In the genomic region with DNA sequence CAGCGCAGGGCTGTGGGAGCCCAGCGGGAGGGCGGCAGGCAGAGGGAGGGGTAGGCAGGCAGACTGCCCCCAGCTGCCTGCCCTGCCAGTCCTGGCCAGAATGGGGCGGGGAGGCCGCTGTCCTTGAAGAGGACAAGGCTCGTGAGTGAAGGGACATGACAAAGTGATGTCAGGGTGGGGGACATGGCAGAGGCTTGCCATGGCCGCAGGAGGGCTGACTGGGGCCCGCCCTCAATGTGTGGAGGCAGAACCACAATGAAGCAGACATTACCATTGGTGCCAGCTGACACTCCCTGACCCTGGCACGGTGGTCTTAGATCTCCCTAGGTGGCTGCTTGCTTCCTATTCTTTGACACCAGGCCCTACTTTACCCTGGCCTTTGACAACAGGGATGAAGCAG, we compare ENCODE assay signal across 19 mouse cellular contexts.
A peak's percentile ranks its signal among the peaks of the same experiment; 100 is the strongest.
DNase-seq lines count a peak whose midpoint lies in the region; ATAC-seq and TF ChIP-seq lines count a peak whose summit lies in the region.
"Had no signal": no experiment of that assay in that cellular context is flagged by ENCODE, and none has a peak within 500 bp of the region (broad histone marks: within the 10 kb centered on the region; RNA-seq: fewer than 3 reads in every experiment).

No protein-coding gene starts in this region.

- no peaks in the 10 kb centered on the region for H3K36me3 ChIP-seq in forebrain, embryonic 13.5 days (ENCODE audit: poor library complexity, severe bottlenecking)
- H3K36me3 ChIP-seq in forebrain, embryonic 16.5 days (ENCODE audit: control insufficient read depth, insufficient read depth) = no peaks in the 10 kb centered on the region
- H3K36me3 ChIP-seq in midbrain, embryonic 10.5 days = no peaks in the 10 kb centered on the region
- H3K36me3 ChIP-seq in midbrain, postnatal 0 days (ENCODE audit: insufficient read depth, low read length) = no peaks in the 10 kb centered on the region
- H3K36me3 ChIP-seq: embryonic facial prominence, embryonic 15.5 days had no signal

- no peak for TF ChIP-seq CTCF in midbrain, postnatal 0 days (IDR thresholded peaks at IDR 0.05)

- H3K27ac ChIP-seq in forebrain, embryonic 13.5 days = no peak overlapping the region
- no peak overlapping the region for H3K27ac ChIP-seq in forebrain, embryonic 16.5 days (ENCODE audit: low read length)
- 0 out of 2 replicates have a peak overlapping the region, but pooled peaks have one; percentile 7 for H3K27ac ChIP-seq in midbrain, embryonic 10.5 days (replicated peaks)
- no peak overlapping the region for H3K27ac ChIP-seq in midbrain, postnatal 0 days (ENCODE audit: low read depth, low read length)
- H3K27ac ChIP-seq: embryonic facial prominence, embryonic 15.5 days had no signal

- no peak overlapping the region for H3K4me2 ChIP-seq in forebrain, embryonic 13.5 days
- no peak overlapping the region for H3K4me2 ChIP-seq in forebrain, embryonic 16.5 days (ENCODE audit: low read length)
- no peak overlapping the region for H3K4me2 ChIP-seq in midbrain, postnatal 0 days (ENCODE audit: low read depth, low read length, poor library complexity, severe bottlenecking)
- H3K4me2 ChIP-seq: embryonic facial prominence, embryonic 15.5 days; heart, embryonic 11.5 days; liver, embryonic 11.5 days had no signal

- no peak overlapping the region for H3K4me3 ChIP-seq in forebrain, embryonic 13.5 days
- no peak overlapping the region for H3K4me3 ChIP-seq in forebrain, embryonic 16.5 days (replicated peaks; ENCODE audit: low read length)
- H3K4me3 ChIP-seq in midbrain, embryonic 10.5 days = no peak overlapping the region
- no peak overlapping the region for H3K4me3 ChIP-seq in midbrain, postnatal 0 days (ENCODE audit: low read depth, low read length)
- H3K4me3 ChIP-seq: embryonic facial prominence, embryonic 15.5 days; megakaryocyte, embryonic 14.5 days had no signal

- H3K27me3 ChIP-seq in forebrain, embryonic 13.5 days = peaks cover 15% of the 10 kb centered on the region; the same call in 1 of the 2 replicates
- no peaks in the 10 kb centered on the region for H3K27me3 ChIP-seq in forebrain, embryonic 16.5 days (replicated peaks; ENCODE audit: control insufficient read depth, insufficient read depth, low read length)
- H3K27me3 ChIP-seq in midbrain, embryonic 10.5 days (ENCODE audit: low read depth, poor library complexity, severe bottlenecking) = peaks cover 33% of the 10 kb centered on the region
- no peaks in the 10 kb centered on the region for H3K27me3 ChIP-seq in midbrain, postnatal 0 days (ENCODE audit: insufficient read depth, low read length)
- H3K27me3 ChIP-seq: embryonic facial prominence, embryonic 15.5 days; megakaryocyte, embryonic 14.5 days had no signal

- no peak for ATAC-seq in forebrain, embryonic 13.5 days
- ATAC-seq in forebrain, embryonic 16.5 days = no peak
- ATAC-seq in midbrain, postnatal 0 days (ENCODE audit: low FRiP score) = no peak
- no peak for ATAC-seq in megakaryocyte-erythroid progenitor cell, adult 5-6 weeks (replicated peaks; ENCODE audit: low FRiP score, low TSS enrichment, poor library complexity, severe bottlenecking)

- peaks cover 26% of the 10 kb centered on the region for H3K4me1 ChIP-seq in forebrain, embryonic 13.5 days
- H3K4me1 ChIP-seq in forebrain, embryonic 16.5 days (replicated peaks; ENCODE audit: control insufficient read depth, insufficient read depth, low read length) = peaks cover 7% of the 10 kb centered on the region
- H3K4me1 ChIP-seq in midbrain, embryonic 10.5 days = peaks cover 39% of the 10 kb centered on the region
- H3K4me1 ChIP-seq in midbrain, postnatal 0 days (ENCODE audit: insufficient read depth, low read length) = peaks cover 5% of the 10 kb centered on the region; the same call in 1 of the 2 replicates
- H3K4me1 ChIP-seq: megakaryocyte, embryonic 14.5 days had no signal

- 0 out of 2 replicates have a peak overlapping the region, but pooled peaks have one; percentile 12 for H3K9ac ChIP-seq in forebrain, embryonic 13.5 days
- no peak overlapping the region for H3K9ac ChIP-seq in forebrain, embryonic 16.5 days (replicated peaks; ENCODE audit: low read depth, low read length)
- no peak overlapping the region for H3K9ac ChIP-seq in midbrain, postnatal 0 days (replicated peaks; ENCODE audit: low read length, poor library complexity, severe bottlenecking)
- H3K9ac ChIP-seq: embryonic facial prominence, embryonic 15.5 days had no signal

- no peaks in the 10 kb centered on the region for H3K9me3 ChIP-seq in forebrain, embryonic 13.5 days (replicated peaks)
- H3K9me3 ChIP-seq in forebrain, embryonic 16.5 days (ENCODE audit: control insufficient read depth, low read length) = no peaks in the 10 kb centered on the region
- no peaks in the 10 kb centered on the region for H3K9me3 ChIP-seq in midbrain, embryonic 10.5 days (replicated peaks)
- no peaks in the 10 kb centered on the region for H3K9me3 ChIP-seq in midbrain, postnatal 0 days (ENCODE audit: low read length)
- H3K9me3 ChIP-seq: embryonic facial prominence, embryonic 15.5 days had no signal

- DNase-seq in midbrain, embryonic 10.5 days (ENCODE audit: low spot score) = peak; percentile 24
- no peak for DNase-seq in midbrain, postnatal 0 days (ENCODE audit: low spot score)
- peak; percentile 41 for DNase-seq in mesoderm, embryonic 11.5 days (ENCODE audit: low read depth, low spot score)
- peak; percentile 45 for DNase-seq in retina, embryonic 14.5 days (ENCODE audit: low spot score)
- DNase-seq: B cell, adult 2 months; cerebellum, adult 2 months; heart, postnatal 10 days; kidney, adult 2 months; kidney, postnatal 10 days; layer of hippocampus, postnatal 36 days; lung, adult 18-20 months; thymus, adult 2 months had no signal

- WGBS in forebrain, embryonic 13.5 days = 25% methylated on average over 9 of the region's 9 CpGs
- WGBS in forebrain, embryonic 16.5 days = 27% methylated on average over 9 of the region's 9 CpGs
- WGBS in midbrain, embryonic 10.5 days = 39% methylated on average over 9 of the region's 9 CpGs
- WGBS in midbrain, postnatal 0 days = 27% methylated on average over 9 of the region's 9 CpGs
